11 mouse cellular contexts compared by ENCODE assay signal in the genomic region with DNA sequence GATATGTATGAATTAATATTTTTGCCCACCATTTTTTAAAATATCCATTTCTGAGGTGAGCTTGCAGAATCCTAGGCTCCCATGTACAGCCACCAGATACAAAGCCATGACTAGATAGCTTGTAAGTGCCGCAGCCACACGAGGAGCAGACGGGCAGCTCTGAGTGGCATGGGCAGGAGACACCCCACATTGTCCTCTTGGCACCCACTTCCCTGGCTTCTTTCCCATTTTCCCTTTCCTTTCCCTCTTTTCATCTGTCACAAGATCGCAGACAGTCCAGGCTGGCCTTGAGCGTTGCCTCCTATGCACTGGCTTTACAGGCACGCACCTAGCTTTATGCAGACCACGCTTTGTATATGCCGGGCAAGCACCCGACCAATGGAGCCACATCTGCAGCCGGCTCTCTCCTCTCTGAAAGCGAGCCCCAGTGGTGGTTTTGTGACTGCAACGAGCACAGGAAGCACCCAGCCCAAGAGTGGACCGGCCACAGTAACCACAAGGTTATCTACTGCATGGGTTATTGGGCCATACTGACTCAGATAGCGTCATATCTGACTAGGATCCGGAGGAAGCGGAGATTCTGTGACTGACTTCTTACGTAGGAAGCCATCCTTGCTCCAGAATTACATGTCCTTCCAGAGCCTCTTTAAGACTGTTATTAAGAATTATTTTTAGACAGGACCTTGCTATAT.
DNase-seq lines count a peak whose midpoint lies in the region; ATAC-seq and TF ChIP-seq lines count a peak whose summit lies in the region.
"Had no signal": no experiment of that assay in that cellular context is flagged by ENCODE, and none has a peak within 500 bp of the region (broad histone marks: within the 10 kb centered on the region; RNA-seq: fewer than 3 reads in every experiment).

No protein-coding gene starts in this region.

- no peaks in the 10 kb centered on the region for H3K4me1 ChIP-seq in lung, postnatal 0 days (ENCODE audit: insufficient read depth, low read depth, low read length)
- peaks cover 59% of the 10 kb centered on the region for H3K4me1 ChIP-seq in liver, embryonic 12.5 days
- H3K4me1 ChIP-seq: hindbrain, embryonic 10.5 days had no signal

- H3K27me3 ChIP-seq in lung, postnatal 0 days (replicated peaks; ENCODE audit: insufficient read depth, low read length) = no peaks in the 10 kb centered on the region
- 0 out of 2 replicates have a peak, but pooled peaks cover 6% of the 10 kb centered on the region for H3K27me3 ChIP-seq in liver, embryonic 12.5 days (replicated peaks)
- H3K27me3 ChIP-seq in splenic B cell, adult 2 months (ENCODE audit: control insufficient read depth, insufficient read depth, low read length, poor library complexity, severe bottlenecking) = no peaks in the 10 kb centered on the region

- peak; percentile 53 for ATAC-seq in lung, postnatal 0 days
- ATAC-seq in liver, embryonic 12.5 days = peak; percentile 45

- H3K9me3 ChIP-seq in lung, postnatal 0 days (ENCODE audit: low read length) = no peaks in the 10 kb centered on the region
- no peaks in the 10 kb centered on the region for H3K9me3 ChIP-seq in liver, embryonic 12.5 days (replicated peaks)
- H3K9me3 ChIP-seq: hindbrain, embryonic 10.5 days had no signal

- H3K36me3 ChIP-seq in lung, postnatal 0 days (ENCODE audit: insufficient read depth, low read length) = no peaks in the 10 kb centered on the region
- H3K36me3 ChIP-seq in liver, embryonic 12.5 days = no peaks in the 10 kb centered on the region
- no peaks in the 10 kb centered on the region for H3K36me3 ChIP-seq in splenic B cell, adult 2 months (ENCODE audit: control insufficient read depth, insufficient read depth, low read length, poor library complexity, severe bottlenecking)
- H3K36me3 ChIP-seq: hindbrain, embryonic 10.5 days had no signal

- intact Hi-C loops in left cerebral cortex, postnatal 36 days (cut with DNase I) = no loop called here
- intact Hi-C loops in left cerebral cortex, adult 2 months (cut with DNase I) = no loop called here

- TF ChIP-seq EP300 in lung, postnatal 0 days (IDR thresholded peaks at IDR 0.05) = no peak

- DNase-seq in lung, postnatal 0 days (ENCODE audit: low spot score) = peak; percentile 62
- DNase-seq in lung, postnatal 14 days = no peak
- peak; percentile 72 for DNase-seq in cerebellum, adult 11-12 months
- peak; percentile 35 for DNase-seq in splenic B cell, adult 2 months (ENCODE audit: low read depth, low spot score)
- no peak for DNase-seq in left cerebral cortex, postnatal 36 days (ENCODE audit: low spot score in 2 of 2)
- no peak for DNase-seq in left cerebral cortex, adult 2 months (ENCODE audit: extremely low spot score in 1 of 2, low spot score in 2 of 2)
- DNase-seq in frontal cortex, postnatal 25 days (ENCODE audit: low spot score in 2 of 2) = no peak
- DNase-seq: right cerebral cortex, postnatal 4 days had no signal

- TF ChIP-seq CTCF in lung, postnatal 0 days (IDR thresholded peaks at IDR 0.05) = 0 out of 2 replicates have a peak, but pooled peaks have one; percentile 4
- TF ChIP-seq CTCF in left cerebral cortex, adult 2 months (IDR thresholded peaks at IDR 0.05) = no peak

- no peak overlapping the region for H3K4me3 ChIP-seq in lung, postnatal 0 days (ENCODE audit: low read depth, low read length)
- H3K4me3 ChIP-seq in liver, embryonic 12.5 days = no peak overlapping the region
- H3K4me3 ChIP-seq in left cerebral cortex, adult 2 months = no peak overlapping the region
- H3K4me3 ChIP-seq: hindbrain, embryonic 10.5 days had no signal

- WGBS in lung, postnatal 0 days = 69% methylated on average over 17 of the region's 17 CpGs
- WGBS in liver, embryonic 12.5 days (ENCODE audit: insufficient replicate concordance) = 24% methylated on average over 17 of the region's 17 CpGs

- no peak overlapping the region for H3K9ac ChIP-seq in lung, postnatal 0 days (replicated peaks; ENCODE audit: low read depth)
- H3K9ac ChIP-seq in liver, embryonic 12.5 days = peak overlapping the region; percentile 41

- H3K4me2 ChIP-seq in lung, postnatal 0 days (replicated peaks; ENCODE audit: low read depth, low read length) = no peak overlapping the region
- peak overlapping the region; percentile 57 for H3K4me2 ChIP-seq in liver, embryonic 12.5 days
- H3K4me2 ChIP-seq: midbrain, embryonic 11.5 days had no signal

- no peak overlapping the region for H3K27ac ChIP-seq in lung, postnatal 0 days (ENCODE audit: low read length)
- H3K27ac ChIP-seq in liver, embryonic 12.5 days = peak overlapping the region; percentile 68
- H3K27ac ChIP-seq in left cerebral cortex, adult 2 months = no peak overlapping the region
- H3K27ac ChIP-seq: hindbrain, embryonic 10.5 days had no signal

Comparison
In these comparisons a context has a peak if more than half of its experiments do, and no peak if none do; other contexts are left out.
1. DNase-seq: peak in lung, postnatal 0 days (single experiment), cerebellum, adult 11-12 months (single experiment) and splenic B cell, adult 2 months (single experiment); none in lung, postnatal 14 days (single experiment), left cerebral cortex, postnatal 36 days (0 of 2), left cerebral cortex, adult 2 months (0 of 2) and frontal cortex, postnatal 25 days (0 of 2).